Mouse (Mus musculus): ENCODE data around the gene Cobll1. TPM values are rescaled to one million over a fixed set of nuclear protein-coding genes. Genes with fewer than 3 reads are reported as not detected.

Cobll1 gene
- polyA plus RNA-seq, 1 experiment from 2014 or later, result 14.2 TPM

DNA sequence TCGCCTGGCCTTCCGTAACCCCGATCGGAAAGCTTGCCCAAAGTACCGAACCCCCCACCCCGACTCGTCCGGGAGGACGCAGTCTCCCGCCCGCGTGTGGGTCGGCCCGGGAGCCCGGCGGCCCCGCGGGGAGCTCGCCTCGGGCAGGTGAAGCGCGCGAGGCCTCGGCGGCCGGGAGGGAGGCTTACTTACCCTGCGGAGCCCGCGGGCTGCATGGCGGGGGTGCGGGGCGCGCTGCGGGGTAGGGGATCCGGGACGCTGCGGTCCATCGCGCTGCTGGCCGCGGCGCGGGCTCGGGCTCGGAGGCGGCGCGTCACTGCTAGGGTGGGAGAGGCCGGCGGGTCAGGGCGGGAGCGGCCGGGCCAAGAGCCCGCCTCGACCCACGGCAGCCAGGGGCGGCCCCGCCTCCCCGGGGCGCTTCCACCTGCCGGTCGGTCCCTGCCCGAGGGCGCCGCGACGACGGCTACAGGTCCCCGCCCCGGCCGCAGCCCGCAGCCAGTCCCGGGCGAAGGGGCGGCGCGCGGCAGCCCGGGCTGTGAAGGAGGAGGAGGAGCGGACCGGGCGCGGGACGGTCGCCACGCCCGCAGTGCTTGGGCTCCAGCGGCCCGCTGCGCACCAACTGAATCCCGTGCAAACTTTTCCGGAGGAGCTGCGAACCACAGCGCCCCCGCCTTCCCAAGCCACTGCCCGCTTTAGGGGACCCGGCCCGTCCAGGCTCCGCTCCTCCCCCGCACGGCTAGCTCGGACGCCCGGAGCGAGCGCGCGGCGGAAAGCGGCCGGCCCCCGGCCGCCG lies 836 bp downstream of the Cobll1 start:
- WGBS, result 1% methylated on average over 69 of the region's 114 CpGs
- H3K4me2 ChIP-seq (replicated peaks; ENCODE audit: low read depth), result peak overlapping the region; percentile 73
- H3K27me3 ChIP-seq (replicated peaks; ENCODE audit: control insufficient read depth, insufficient read depth, low read length), result no peaks in the 10 kb centered on the region
- H3K9me3 ChIP-seq (ENCODE audit: control insufficient read depth), result no peaks in the 10 kb centered on the region
- H3K36me3 ChIP-seq (ENCODE audit: control insufficient read depth, insufficient read depth), result no peaks in the 10 kb centered on the region
- H3K9ac ChIP-seq (ENCODE audit: low read depth, low read length), result peak overlapping the region; percentile 65
- TF ChIP-seq CTCF (IDR thresholded peaks at IDR 0.05; ENCODE audit: low read depth), result peak; percentile 43
- peak overlapping the region; percentile 86 for H3K4me3 ChIP-seq (ENCODE audit: low read depth, low read length)
- peak overlapping the region; percentile 98 for H3K27ac ChIP-seq (ENCODE audit: low read depth, low read length)
- ATAC-seq, result peak; percentile 93
- H3K4me1 ChIP-seq (replicated peaks; ENCODE audit: control insufficient read depth, insufficient read depth, low read length), result 0 out of 2 replicates have a peak, but pooled peaks cover 3% of the 10 kb centered on the region

DNA sequence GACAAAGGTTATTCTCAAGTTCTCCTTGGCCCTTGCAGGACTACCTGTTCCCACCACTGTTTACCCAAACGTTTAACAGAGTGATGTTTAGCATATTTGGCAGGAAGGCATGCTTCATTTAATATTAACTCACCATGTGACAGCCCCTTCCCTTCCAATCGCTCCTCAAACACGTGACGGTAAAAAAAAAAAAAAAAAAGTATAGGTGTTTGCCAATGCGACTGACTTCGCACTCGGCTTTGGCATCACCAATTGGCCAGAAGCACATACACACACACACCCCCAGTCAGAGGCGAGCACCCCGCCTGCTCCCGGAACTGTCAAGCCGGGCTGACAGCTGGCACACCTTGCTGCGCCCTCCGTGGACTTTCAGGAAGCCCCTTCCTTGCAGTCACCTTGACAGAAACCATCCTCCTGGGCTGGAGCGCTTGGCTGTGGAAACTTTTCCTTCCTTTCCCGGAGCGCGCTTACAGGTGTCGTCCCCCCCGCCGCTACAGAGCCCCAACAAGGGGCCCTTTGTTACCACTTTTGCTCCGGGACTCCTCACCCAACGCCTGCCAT lies 1.5 kb downstream of the Cobll1 start:
- peak overlapping the region; percentile 73 for H3K4me2 ChIP-seq (replicated peaks; ENCODE audit: low read depth)
- no peaks in the 10 kb centered on the region for H3K27me3 ChIP-seq (replicated peaks; ENCODE audit: control insufficient read depth, insufficient read depth, low read length)
- TF ChIP-seq CTCF (IDR thresholded peaks at IDR 0.05; ENCODE audit: low read depth), result no peak
- H3K4me3 ChIP-seq (ENCODE audit: low read depth, low read length), result peak overlapping the region; percentile 86
- no peaks in the 10 kb centered on the region for H3K9me3 ChIP-seq (ENCODE audit: control insufficient read depth)
- 0 out of 2 replicates have a peak, but pooled peaks cover 3% of the 10 kb centered on the region for H3K4me1 ChIP-seq (replicated peaks; ENCODE audit: control insufficient read depth, insufficient read depth, low read length)
- H3K27ac ChIP-seq (ENCODE audit: low read depth, low read length), result peak overlapping the region; percentile 98
- WGBS, result under 1% methylated on average over 22 of the region's 22 CpGs
- H3K9ac ChIP-seq (ENCODE audit: low read depth, low read length), result peak overlapping the region; percentile 65
- ATAC-seq, result peak; percentile 63
- H3K36me3 ChIP-seq (ENCODE audit: control insufficient read depth, insufficient read depth), result no peaks in the 10 kb centered on the region

DNA sequence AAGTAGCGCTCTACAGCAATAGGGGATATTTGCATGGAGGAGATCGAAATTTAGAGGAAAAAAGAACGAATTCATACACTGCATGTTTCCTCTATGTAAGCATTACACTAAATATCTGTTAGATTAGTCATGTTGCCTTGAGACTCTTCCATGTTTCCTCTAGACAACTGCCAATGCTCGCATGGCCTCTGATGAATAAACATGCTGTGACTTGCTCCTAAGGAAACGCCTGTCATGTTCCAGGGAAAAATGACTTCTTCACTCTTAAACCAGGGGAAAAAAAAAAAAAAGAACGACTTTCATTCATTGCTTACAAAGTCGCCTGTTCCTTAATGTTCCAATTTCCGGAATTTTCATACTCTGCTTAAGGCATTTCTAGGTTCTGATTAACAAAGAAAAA lies 2.1 kb downstream of the Cobll1 start:
- H3K27ac ChIP-seq (ENCODE audit: low read depth, low read length), result no peak overlapping the region
- 0 out of 2 replicates have a peak, but pooled peaks cover 3% of the 10 kb centered on the region for H3K4me1 ChIP-seq (replicated peaks; ENCODE audit: control insufficient read depth, insufficient read depth, low read length)
- peak overlapping the region; percentile 73 for H3K4me2 ChIP-seq (replicated peaks; ENCODE audit: low read depth)
- no peak for TF ChIP-seq CTCF (IDR thresholded peaks at IDR 0.05; ENCODE audit: low read depth)
- H3K36me3 ChIP-seq (ENCODE audit: control insufficient read depth, insufficient read depth), result no peaks in the 10 kb centered on the region
- H3K4me3 ChIP-seq (ENCODE audit: low read depth, low read length), result peak overlapping the region; percentile 86
- WGBS, result 31% methylated on average over 8 of the region's 8 CpGs
- no peak for ATAC-seq
- no peak overlapping the region for H3K9ac ChIP-seq (ENCODE audit: low read depth, low read length)
- H3K27me3 ChIP-seq (replicated peaks; ENCODE audit: control insufficient read depth, insufficient read depth, low read length), result no peaks in the 10 kb centered on the region
- no peaks in the 10 kb centered on the region for H3K9me3 ChIP-seq (ENCODE audit: control insufficient read depth)

DNA sequence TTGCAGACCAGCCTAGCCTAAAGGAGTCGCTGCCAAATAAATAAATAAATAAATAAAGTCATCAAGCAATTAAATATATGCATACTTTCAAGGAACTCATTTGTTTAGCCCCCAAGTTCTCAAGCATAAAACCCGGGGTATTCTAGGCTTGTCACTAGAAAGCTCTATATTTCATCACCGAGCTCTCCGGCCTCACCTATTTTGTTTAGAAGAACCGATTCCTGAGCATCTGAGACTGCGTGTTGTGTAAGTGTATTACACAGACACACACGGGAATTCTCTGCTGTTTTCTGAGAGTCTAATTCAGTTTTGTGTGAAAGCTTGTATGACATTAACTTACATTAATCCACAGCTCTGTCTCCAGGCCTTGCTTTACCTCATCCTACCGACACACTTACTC lies 2.6 kb downstream of the Cobll1 start:
- Histone ChIP-seq H3K9ac (ENCODE audit: low read depth, low read length) (no peak overlapping the region), H3K27me3 (replicated peaks; ENCODE audit: control insufficient read depth, insufficient read depth, low read length) (no peaks in the 10 kb centered on the region), H3K4me3 (ENCODE audit: low read depth, low read length) (0 out of 2 replicates have a peak overlapping the region, but pooled peaks have one; percentile 86), H3K27ac (ENCODE audit: low read depth, low read length) (no peak overlapping the region), H3K4me2 (replicated peaks; ENCODE audit: low read depth) (peak overlapping the region; percentile 73), H3K9me3 (ENCODE audit: control insufficient read depth) (no peaks in the 10 kb centered on the region), H3K4me1 (replicated peaks; ENCODE audit: control insufficient read depth, insufficient read depth, low read length) (0 out of 2 replicates have a peak, but pooled peaks cover 3% of the 10 kb centered on the region), H3K36me3 (ENCODE audit: control insufficient read depth, insufficient read depth) (no peaks in the 10 kb centered on the region)
- ATAC-seq, result no peak
- 68% methylated on average over 8 of the region's 8 CpGs for WGBS
- no peak for TF ChIP-seq CTCF (IDR thresholded peaks at IDR 0.05; ENCODE audit: low read depth)

DNA sequence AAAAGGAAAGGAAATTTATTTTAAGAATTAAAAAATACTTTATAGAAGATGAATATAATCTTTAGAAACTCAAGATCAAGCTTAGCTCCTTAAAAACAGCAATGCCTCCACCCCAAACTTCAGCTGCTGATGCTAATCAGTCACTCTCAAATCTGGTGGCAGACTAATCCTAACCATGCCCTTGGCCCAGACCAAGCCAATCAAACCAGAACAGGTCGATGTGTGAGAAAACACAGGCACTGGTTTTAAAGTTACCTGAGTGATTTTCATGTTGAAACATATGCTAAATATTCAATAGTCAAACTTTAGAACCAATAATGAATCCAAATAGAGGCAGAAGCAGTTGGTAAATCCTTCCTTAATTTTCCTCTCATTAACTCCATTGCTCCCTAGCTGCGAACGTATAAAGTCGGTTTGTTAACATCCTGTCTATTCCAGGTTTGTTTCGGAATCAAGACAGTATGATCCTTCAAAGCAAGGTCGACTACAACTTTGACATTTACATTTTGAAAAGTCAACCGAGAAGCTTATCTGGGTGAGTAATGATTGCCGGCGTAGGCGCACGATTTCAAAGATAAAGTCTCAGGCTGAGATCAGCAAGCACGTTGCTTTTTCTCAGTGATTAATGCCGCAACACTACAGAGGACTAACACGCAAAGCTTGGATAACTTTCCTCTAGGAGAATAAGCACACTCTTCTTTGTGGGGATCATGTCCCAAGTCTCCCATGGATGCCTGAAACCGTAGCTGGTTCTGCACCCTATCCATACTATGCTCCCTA lies 6.3 kb downstream of the Cobll1 start:
- Histone ChIP-seq H3K27me3 (replicated peaks; ENCODE audit: control insufficient read depth, insufficient read depth, low read length) (no peaks in the 10 kb centered on the region), H3K27ac (ENCODE audit: low read depth, low read length) (no peak overlapping the region), H3K9me3 (ENCODE audit: control insufficient read depth) (no peaks in the 10 kb centered on the region), H3K36me3 (ENCODE audit: control insufficient read depth, insufficient read depth) (no peaks in the 10 kb centered on the region), H3K4me2 (replicated peaks; ENCODE audit: low read depth) (peak overlapping the region; percentile 17; the same call in 1 of the 2 replicates), H3K4me1 (replicated peaks; ENCODE audit: control insufficient read depth, insufficient read depth, low read length) (0 out of 2 replicates have a peak, but pooled peaks cover 3% of the 10 kb centered on the region), H3K9ac (ENCODE audit: low read depth, low read length) (no peak overlapping the region), H3K4me3 (ENCODE audit: low read depth, low read length) (no peak overlapping the region)
- ATAC-seq, result no peak
- TF ChIP-seq CTCF (IDR thresholded peaks at IDR 0.05; ENCODE audit: low read depth), result no peak
- WGBS, result 41% methylated on average over 15 of the region's 15 CpGs

DNA sequence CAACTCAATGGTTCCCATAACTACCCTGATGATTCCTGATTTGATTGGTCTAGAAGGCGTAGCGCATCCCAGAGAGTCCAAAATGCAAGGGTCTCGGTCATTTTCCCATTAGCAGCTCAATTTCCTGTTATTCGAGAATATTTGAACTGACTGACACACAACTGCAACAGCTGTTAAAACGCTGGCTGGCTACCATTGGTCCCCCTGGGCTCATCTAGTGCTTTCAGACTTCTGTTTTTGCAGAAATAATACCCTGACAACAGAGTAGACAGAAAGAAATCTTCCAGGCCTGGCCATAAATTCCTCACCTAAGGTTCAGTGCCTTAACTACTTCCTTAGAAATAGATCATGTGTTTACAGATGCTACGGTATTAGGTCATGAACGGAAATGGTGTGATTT lies 10.8 kb downstream of the Cobll1 start:
- no peaks in the 10 kb centered on the region for H3K9me3 ChIP-seq (ENCODE audit: control insufficient read depth)
- 79% methylated on average over 7 of the region's 7 CpGs for WGBS
- no peak for ATAC-seq

More for the DNA sequence above, 10.8 kb downstream of the Cobll1 start:
- no peaks in the 10 kb centered on the region for H3K27me3 ChIP-seq (replicated peaks; ENCODE audit: control insufficient read depth, insufficient read depth, low read length)
- no peaks in the 10 kb centered on the region for H3K36me3 ChIP-seq (ENCODE audit: control insufficient read depth, insufficient read depth)
- no peak for TF ChIP-seq CTCF (IDR thresholded peaks at IDR 0.05; ENCODE audit: low read depth)
- H3K4me3 ChIP-seq (ENCODE audit: low read depth, low read length), result no peak overlapping the region
- no peak overlapping the region for H3K4me2 ChIP-seq (replicated peaks; ENCODE audit: low read depth)
- H3K9ac ChIP-seq (ENCODE audit: low read depth, low read length), result no peak overlapping the region
- no peak overlapping the region for H3K27ac ChIP-seq (ENCODE audit: low read depth, low read length)
- no peaks in the 10 kb centered on the region for H3K4me1 ChIP-seq (replicated peaks; ENCODE audit: control insufficient read depth, insufficient read depth, low read length)
